Mouse (Mus musculus) liver, postnatal 0 days (tissue): ENCODE results near the gene Ucn3. TPM values are rescaled to one million over a fixed set of nuclear protein-coding genes. Genes with fewer than 3 reads are reported as not detected.

Experiments
- ATAC-seq: fragments of 200-750 bp; cut with Nextera tagmentation; 2 replicates; pipeline ENCODE4 v1.8.0; 2017; ENCODE audit warnings: mild to moderate bottlenecking, moderate library complexity
- DNase-seq: peaks from one replicate; pipeline ENCODE4 v3.0.0-alpha.2; 2016
- H3K27ac ChIP-seq: fragments of 300-500 bp; sonication (generic); 2 replicates; pipeline ENCODE4 v1.5.1; 2014; ENCODE audit warnings: antibody characterized with exemption, moderate library complexity, mild to moderate bottlenecking, low read depth
- H3K27me3 ChIP-seq: fragments of 300-500 bp; sonication (generic); 2 replicates; pipeline ENCODE4 v1.6.1; 2014; ENCODE audit warnings: low read length, control low read depth, mixed read lengths; ENCODE audit not compliant: insufficient read depth
- H3K36me3 ChIP-seq: fragments of 300-500 bp; sonication (generic); replicated peaks from 2 replicates; pipeline ENCODE4 v1.6.1; 2014; ENCODE audit warnings: mild to moderate bottlenecking, control low read depth, low read length, moderate library complexity, mixed read lengths; ENCODE audit not compliant: insufficient read depth
- H3K4me1 ChIP-seq: fragments of 300-500 bp; sonication (generic); 2 replicates; pipeline ENCODE4 v1.6.1; 2014; ENCODE audit warnings: antibody characterized with exemption, mild to moderate bottlenecking, control low read depth; ENCODE audit not compliant: insufficient read depth
- H3K4me2 ChIP-seq: fragments of 300-500 bp; sonication (generic); 2 replicates; pipeline ENCODE4 v1.6.1; 2014; ENCODE audit warnings: low read depth, mild to moderate bottlenecking, low read length, moderate library complexity, mixed read lengths
- H3K4me3 ChIP-seq: fragments of 300-500 bp; sonication (generic); 2 replicates; pipeline ENCODE4 v1.5.1; 2014; ENCODE audit warnings: low read depth, low read length
- H3K9ac ChIP-seq: fragments of 300-500 bp; sonication (generic); replicated peaks from 2 replicates; pipeline ENCODE4 v1.6.1; 2014; ENCODE audit warnings: mild to moderate bottlenecking, moderate library complexity
- H3K9me3 ChIP-seq: fragments of 300-500 bp; sonication (generic); 2 replicates; pipeline ENCODE4 v1.6.1; 2016; ENCODE audit warnings: mild to moderate bottlenecking, control low read depth, low read length, mixed read lengths
- CTCF ChIP-seq: sonication (generic); IDR thresholded peaks from 2 replicates; pipeline ENCODE4 v1.5.1; 2016; ENCODE audit warnings: antibody characterized with exemption, low read depth
- EP300 ChIP-seq: IDR thresholded peaks from 2 replicates; pipeline ENCODE4 v1.6.1; 2016; ENCODE audit warnings: antibody characterized with exemption, low read depth, mild to moderate bottlenecking
- WGBS: fragments of 180-500 bp; shearing (Covaris S2); extraction: QIAGEN DNeasy Blood & Tissue Kit; methylation state at CpG from one replicate; pipeline ENCODE4 v1.1.7; 2014; ENCODE audit not compliant: insufficient replicate concordance; 5-methylcytosine and 5-hydroxymethylcytosine counted together
- polyA plus RNA-seq: library from polyadenylated mRNA; unstranded; fragments of >200 nt; fragmentation: Nextera tagmentation; extraction: Ambion mirVana; gene quantifications from 2 replicates; pipeline ENCODE4 v1.2.1, GENCODE M21; 2015

The Ucn3 gene
- polyA plus RNA-seq, 1 experiment from 2014 or later: not detected

DNA sequence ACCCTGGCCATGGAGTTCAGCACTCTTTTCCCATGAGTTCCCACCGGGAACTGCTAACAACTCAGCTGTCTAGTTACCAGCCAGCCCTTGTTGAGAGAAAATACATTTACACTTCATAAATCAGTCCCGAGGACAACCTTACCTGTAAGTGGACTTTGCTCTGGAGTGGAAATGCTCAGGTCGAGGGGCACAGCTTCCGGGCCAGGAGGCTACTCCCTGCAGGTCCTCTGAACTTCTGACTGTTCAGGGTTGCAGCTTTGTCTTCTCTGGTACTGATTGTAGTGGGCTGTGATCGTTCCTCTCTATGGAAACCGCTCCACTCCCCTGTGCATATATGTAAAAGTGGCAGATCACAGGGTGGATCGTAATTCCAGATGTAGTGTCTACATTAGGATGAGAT lies 450 bp downstream of the Ucn3 start:
- H3K4me2 ChIP-seq: no peak overlapping the region
- ATAC-seq (no peak), DNase-seq (no peak)
- TF ChIP-seq EP300 (no peak), CTCF (no peak)
- 63% methylated on average over 7 of the region's 7 CpGs for WGBS
- no peak overlapping the region for H3K4me3 ChIP-seq
- no peaks in the 10 kb centered on the region for H3K9me3 ChIP-seq
- H3K36me3 ChIP-seq: no peaks in the 10 kb centered on the region
- no peaks in the 10 kb centered on the region for H3K27me3 ChIP-seq
- no peak overlapping the region for H3K9ac ChIP-seq
- no peak overlapping the region for H3K27ac ChIP-seq
- H3K4me1 ChIP-seq: no peaks in the 10 kb centered on the region

DNA sequence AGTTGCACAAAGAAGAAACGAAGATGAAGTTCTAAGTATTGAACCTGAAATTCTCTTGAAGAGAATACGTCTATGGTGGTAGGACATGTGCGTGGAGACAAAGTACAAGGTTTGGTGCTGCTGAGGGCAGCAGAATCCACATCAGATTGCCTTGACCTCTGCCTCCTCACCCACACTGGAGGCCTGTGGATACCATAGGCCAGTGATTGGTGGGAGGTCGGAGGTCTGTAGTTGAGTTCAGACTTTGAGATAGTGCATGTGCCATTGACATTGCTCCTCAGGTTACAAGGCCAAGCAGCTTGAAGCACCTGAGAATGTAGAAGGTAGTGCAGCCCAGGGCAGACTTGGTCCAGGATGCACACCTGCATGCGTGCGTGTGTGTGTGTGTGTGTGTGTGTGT lies 19.1 kb downstream of the Ucn3 start:
- Histone ChIP-seq H3K4me1 (no peaks in the 10 kb centered on the region), H3K4me3 (no peak overlapping the region), H3K9me3 (no peaks in the 10 kb centered on the region), H3K9ac (no peak overlapping the region), H3K27ac (no peak overlapping the region), H3K27me3 (no peaks in the 10 kb centered on the region), H3K4me2 (no peak overlapping the region), H3K36me3 (no peaks in the 10 kb centered on the region)
- no peak for TF ChIP-seq CTCF
- no peak for TF ChIP-seq EP300
- ATAC-seq: no peak
- WGBS: 67% methylated on average over 6 of the region's 6 CpGs
- no peak for DNase-seq

GRCm38 (mm10) chr13:3925632-3926031 lies 19.5 kb downstream of the Ucn3 start:
- no peaks in the 10 kb centered on the region for H3K27me3 ChIP-seq
- TF ChIP-seq CTCF (no peak), EP300 (no peak)
- no peaks in the 10 kb centered on the region for H3K4me1 ChIP-seq
- 71% methylated on average over 6 of the region's 6 CpGs for whole genome bisulfite sequencing
- H3K36me3 ChIP-seq: no peaks in the 10 kb centered on the region
- ATAC-seq: no peak
- no peak for DNase-seq
- no peak overlapping the region for H3K27ac ChIP-seq
- H3K9me3 ChIP-seq: no peaks in the 10 kb centered on the region
- no peak overlapping the region for H3K9ac ChIP-seq
- H3K4me3 ChIP-seq: no peak overlapping the region
- H3K4me2 ChIP-seq: no peak overlapping the region

- no peak for ATAC-seq
- no peaks in the 10 kb centered on the region for H3K27me3 ChIP-seq
- 69% methylated on average over 5 of the region's 5 CpGs for WGBS
- no peaks in the 10 kb centered on the region for H3K36me3 ChIP-seq
- TF ChIP-seq CTCF: no peak
- TF ChIP-seq EP300: no peak
- no peak overlapping the region for H3K4me3 ChIP-seq
- H3K9ac ChIP-seq: no peak overlapping the region
- no peak overlapping the region for H3K27ac ChIP-seq
- no peak overlapping the region for H3K4me2 ChIP-seq
- DNase-seq: no peak
- no peaks in the 10 kb centered on the region for H3K9me3 ChIP-seq
- H3K4me1 ChIP-seq: no peaks in the 10 kb centered on the region
Observed at GRCm38 (mm10) chr13:3924483-3924882, 20.7 kb downstream of the Ucn3 start.

GRCm38 (mm10) chr13:3917571-3918311 lies 27.4 kb downstream of the Ucn3 start, which contains the start of the genes Net1 and Tubal3:
TSS of gene Net1 (minus strand) at chr13:3918220.
TSS of gene Tubal3 (plus strand) at chr13:3918274.
- peaks cover 12% of the 10 kb centered on the region; the same call in 1 of the 2 replicates for H3K4me1 ChIP-seq
- peak within 1 kb of the TSS; percentile 90 for H3K4me2 ChIP-seq
- no peaks in the 10 kb centered on the region for H3K36me3 ChIP-seq
- H3K4me3 ChIP-seq: peak within 1 kb of the TSS; percentile 98
- no peak for TF ChIP-seq EP300
- TF ChIP-seq CTCF: no peak
- ATAC-seq: peak; percentile 97
- under 1% methylated on average over 52 of the region's 52 CpGs for WGBS
- peak within 1 kb of the TSS; percentile 59 for H3K27ac ChIP-seq
- peak within 1 kb of the TSS; percentile 94 for H3K9ac ChIP-seq
- peak; percentile 93 for DNase-seq
- no peaks in the 10 kb centered on the region for H3K9me3 ChIP-seq
- no peaks in the 10 kb centered on the region for H3K27me3 ChIP-seq

DNA sequence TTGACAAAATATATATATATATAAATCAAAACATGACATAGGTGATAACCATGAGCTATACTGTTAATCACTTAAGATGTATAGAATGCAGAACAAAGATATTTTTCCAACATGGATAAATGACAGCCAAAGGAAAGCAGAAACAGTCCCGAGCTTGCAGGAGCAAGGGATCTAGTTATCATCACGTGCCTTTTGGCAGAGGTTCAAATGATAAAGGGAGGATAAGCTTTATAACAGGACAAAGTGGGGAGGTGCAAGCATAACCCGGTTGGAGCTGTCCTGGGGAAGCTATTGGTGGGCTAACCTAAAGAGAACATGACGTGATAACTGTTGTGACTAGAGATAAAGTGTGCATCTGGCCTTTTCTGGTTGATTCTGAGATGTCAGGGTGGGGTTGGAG lies 31.6 kb downstream of the Ucn3 start:
- H3K4me1 ChIP-seq: peaks cover 11% of the 10 kb centered on the region; the same call in 1 of the 2 replicates
- 41% methylated on average over 4 of the region's 4 CpGs for WGBS

More for the DNA sequence above, 31.6 kb downstream of the Ucn3 start:
- H3K36me3 ChIP-seq: no peaks in the 10 kb centered on the region; the same call in 1 of the 2 replicates
- H3K27ac ChIP-seq: no peak overlapping the region
- ATAC-seq: no peak
- no peak for DNase-seq
- no peak overlapping the region for H3K9ac ChIP-seq
- no peaks in the 10 kb centered on the region for H3K9me3 ChIP-seq
- H3K27me3 ChIP-seq: no peaks in the 10 kb centered on the region
- no peak overlapping the region for H3K4me3 ChIP-seq
- H3K4me2 ChIP-seq: no peak overlapping the region
- no peak for TF ChIP-seq CTCF
- TF ChIP-seq EP300: no peak
